Mouse (Mus musculus) cerebellum, adult 18-20 months (tissue): ENCODE results near the gene Pcf11.
A peak's percentile ranks its signal among the peaks of the same experiment; 100 is the strongest.

ENCODE experiments used
- DNase-seq, 2 experiments: peaks; one replicate each; pipeline ENCODE4 v3.0.0; 2021

The Pcf11 gene

GRCm38 (mm10) chr7:92636295-92637011 is 33.3 kb downstream of the Pcf11 start:
- DNase-seq = no peak

- DNase-seq = peak; percentile 10 to 33
Measured at GRCm38 (mm10) chr7:92630167-92630566, 39.6 kb downstream of the Pcf11 start.

GRCm38 (mm10) chr7:92624488-92624887 is 45.2 kb downstream of the Pcf11 start:
- DNase-seq = no peak

- DNase-seq = no peak
Measured at GRCm38 (mm10) chr7:92610830-92611229, 58.9 kb downstream of the Pcf11 start.

GRCm38 (mm10) chr7:92604961-92605360 is 64.8 kb downstream of the Pcf11 start:
- no peak for DNase-seq
